Mouse (Mus musculus): ENCODE measurements around the gene Gsap. TPM values are rescaled to one million over a fixed set of nuclear protein-coding genes. Genes with fewer than 3 reads are reported as not detected.
"Not testable (repeated sequence)": the region's sequence is repeated elsewhere in the genome, so short reads cannot be mapped to it uniquely, and the experiment has no call there.

Gsap gene
- polyA plus RNA-seq, 1 experiment: 4.5 TPM

GRCm38 (mm10) chr5:21170898-21171297 lies 15.2 kb upstream of the Gsap start:
- H3K36me3 ChIP-seq (ENCODE audit: control insufficient read depth, insufficient read depth): no peaks in the 10 kb centered on the region
- no peak for TF ChIP-seq MAX (IDR thresholded peaks at IDR 0.05)
- no peak for TF ChIP-seq FOSL1 (IDR thresholded peaks at IDR 0.05; ENCODE audit: insufficient read depth, low read length, poor library complexity, severe bottlenecking)
- TF ChIP-seq MYOD1 (IDR thresholded peaks at IDR 0.05; ENCODE audit: control insufficient read depth, insufficient read length, low read depth): no peak
- TF ChIP-seq CEBPB (IDR thresholded peaks at IDR 0.05; ENCODE audit: low read depth): no peak
- no peak for TF ChIP-seq USF1 (IDR thresholded peaks at IDR 0.05; ENCODE audit: low read depth)
- TF ChIP-seq CTCF (IDR thresholded peaks at IDR 0.05; ENCODE audit: control insufficient read depth, insufficient read depth, insufficient read length): no peak
- TF ChIP-seq MYOG (IDR thresholded peaks at IDR 0.05; ENCODE audit: control insufficient read depth, extremely low read depth, insufficient read length): no peak
- no peak overlapping the region for H3ac ChIP-seq (ENCODE audit: control insufficient read depth, insufficient read length, low read depth)
- H3K4me3 ChIP-seq (ENCODE audit: insufficient read depth, poor library complexity, severe bottlenecking): no peak overlapping the region
- H3K79me3 ChIP-seq (ENCODE audit: low read depth): no peaks in the 10 kb centered on the region
- no peaks in the 10 kb centered on the region for H3K27me3 ChIP-seq (ENCODE audit: control insufficient read depth, insufficient read depth, insufficient read length)
- H3K79me2 ChIP-seq (ENCODE audit: control insufficient read depth, insufficient read depth): no peaks in the 10 kb centered on the region

DNA sequence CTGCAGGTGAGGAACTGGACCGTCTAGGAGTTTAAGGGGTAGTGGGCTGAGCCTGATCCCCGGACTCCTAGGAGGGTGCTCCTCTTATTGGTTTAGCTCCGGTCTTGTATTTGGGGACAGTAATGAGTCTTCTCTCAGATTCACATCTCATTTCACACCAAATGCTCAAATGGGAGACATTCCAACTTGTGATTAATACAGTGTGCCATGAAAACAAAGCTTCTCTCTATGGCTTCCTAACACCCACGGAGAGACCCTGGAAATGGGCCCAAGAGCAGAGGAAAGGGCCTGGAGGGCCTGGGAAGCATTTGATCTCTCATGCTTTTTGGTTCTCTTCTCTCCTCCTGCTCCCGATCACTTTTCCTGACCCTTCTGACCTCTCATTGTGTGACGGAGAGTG lies 14.7 kb upstream of the Gsap start:
- TF ChIP-seq MAX (IDR thresholded peaks at IDR 0.05) (no peak), FOSL1 (IDR thresholded peaks at IDR 0.05; ENCODE audit: insufficient read depth, low read length, poor library complexity, severe bottlenecking) (no peak), CEBPB (IDR thresholded peaks at IDR 0.05; ENCODE audit: low read depth) (no peak), CTCF (IDR thresholded peaks at IDR 0.05; ENCODE audit: control insufficient read depth, insufficient read depth, insufficient read length) (no peak), MYOD1 (IDR thresholded peaks at IDR 0.05; ENCODE audit: control insufficient read depth, insufficient read length, low read depth) (no peak), MYOG (IDR thresholded peaks at IDR 0.05; ENCODE audit: control insufficient read depth, extremely low read depth, insufficient read length) (no peak), USF1 (IDR thresholded peaks at IDR 0.05; ENCODE audit: low read depth) (no peak)

GRCm38 (mm10) chr5:21172316-21172715 lies 13.7 kb upstream of the Gsap start:
- no peaks in the 10 kb centered on the region for H3K36me3 ChIP-seq (ENCODE audit: control insufficient read depth, insufficient read depth)
- no peak overlapping the region for H3ac ChIP-seq (ENCODE audit: control insufficient read depth, insufficient read length, low read depth)
- H3K27me3 ChIP-seq (ENCODE audit: control insufficient read depth, insufficient read depth, insufficient read length): no peaks in the 10 kb centered on the region
- no peak for TF ChIP-seq FOSL1 (IDR thresholded peaks at IDR 0.05; ENCODE audit: insufficient read depth, low read length, poor library complexity, severe bottlenecking)
- TF ChIP-seq MYOG (IDR thresholded peaks at IDR 0.05; ENCODE audit: control insufficient read depth, extremely low read depth, insufficient read length): no peak
- TF ChIP-seq CTCF (IDR thresholded peaks at IDR 0.05; ENCODE audit: control insufficient read depth, insufficient read depth, insufficient read length): no peak
- no peak for TF ChIP-seq MAX (IDR thresholded peaks at IDR 0.05)
- TF ChIP-seq MYOD1 (IDR thresholded peaks at IDR 0.05; ENCODE audit: control insufficient read depth, insufficient read length, low read depth): no peak
- no peak for TF ChIP-seq CEBPB (IDR thresholded peaks at IDR 0.05; ENCODE audit: low read depth)
- TF ChIP-seq USF1 (IDR thresholded peaks at IDR 0.05; ENCODE audit: low read depth): no peak
- no peaks in the 10 kb centered on the region for H3K79me3 ChIP-seq (ENCODE audit: low read depth)
- H3K79me2 ChIP-seq (ENCODE audit: control insufficient read depth, insufficient read depth): no peaks in the 10 kb centered on the region
- no peak overlapping the region for H3K4me3 ChIP-seq (ENCODE audit: insufficient read depth, poor library complexity, severe bottlenecking)

More for the DNA sequence above, 14.7 kb upstream of the Gsap start:
- Histone ChIP-seq H3K79me2 (ENCODE audit: control insufficient read depth, insufficient read depth) (no peaks in the 10 kb centered on the region), H3K79me3 (ENCODE audit: low read depth) (no peaks in the 10 kb centered on the region), H3K4me3 (ENCODE audit: insufficient read depth, poor library complexity, severe bottlenecking) (no peak overlapping the region), H3K27me3 (ENCODE audit: control insufficient read depth, insufficient read depth, insufficient read length) (no peaks in the 10 kb centered on the region), H3K36me3 (ENCODE audit: control insufficient read depth, insufficient read depth) (no peaks in the 10 kb centered on the region), H3ac (ENCODE audit: control insufficient read depth, insufficient read length, low read depth) (no peak overlapping the region)

GRCm38 (mm10) chr5:21175132-21176112 lies 10.6 kb upstream of the Gsap start:
- Histone ChIP-seq H3K79me2 (ENCODE audit: control insufficient read depth, insufficient read depth) (no peaks in the 10 kb centered on the region), H3ac (ENCODE audit: control insufficient read depth, insufficient read length, low read depth) (peak overlapping the region; percentile 32), H3K79me3 (ENCODE audit: low read depth) (no peaks in the 10 kb centered on the region), H3K4me3 (ENCODE audit: insufficient read depth, poor library complexity, severe bottlenecking) (no peak overlapping the region), H3K27me3 (ENCODE audit: control insufficient read depth, insufficient read depth, insufficient read length) (no peaks in the 10 kb centered on the region), H3K36me3 (ENCODE audit: control insufficient read depth, insufficient read depth) (no peaks in the 10 kb centered on the region)
- TF ChIP-seq MYOG (IDR thresholded peaks at IDR 0.05; ENCODE audit: control insufficient read depth, extremely low read depth, insufficient read length) (no peak), USF1 (IDR thresholded peaks at IDR 0.05; ENCODE audit: low read depth) (no peak), FOSL1 (IDR thresholded peaks at IDR 0.05; ENCODE audit: insufficient read depth, low read length, poor library complexity, severe bottlenecking) (peak; percentile 89), CTCF (IDR thresholded peaks at IDR 0.05; ENCODE audit: control insufficient read depth, insufficient read depth, insufficient read length) (no peak), MAX (IDR thresholded peaks at IDR 0.05) (no peak), CEBPB (IDR thresholded peaks at IDR 0.05; ENCODE audit: low read depth) (peak; percentile 21), MYOD1 (IDR thresholded peaks at IDR 0.05; ENCODE audit: control insufficient read depth, insufficient read length, low read depth) (no peak)

GRCm38 (mm10) chr5:21179496-21179895 lies 6.6 kb upstream of the Gsap start:
- TF ChIP-seq MYOD1 (IDR thresholded peaks at IDR 0.05; ENCODE audit: control insufficient read depth, insufficient read length, low read depth) (no peak), CTCF (IDR thresholded peaks at IDR 0.05; ENCODE audit: control insufficient read depth, insufficient read depth, insufficient read length) (no peak), MYOG (IDR thresholded peaks at IDR 0.05; ENCODE audit: control insufficient read depth, extremely low read depth, insufficient read length) (no peak), MAX (IDR thresholded peaks at IDR 0.05) (no peak), FOSL1 (IDR thresholded peaks at IDR 0.05; ENCODE audit: insufficient read depth, low read length, poor library complexity, severe bottlenecking) (no peak), CEBPB (IDR thresholded peaks at IDR 0.05; ENCODE audit: low read depth) (no peak), USF1 (IDR thresholded peaks at IDR 0.05; ENCODE audit: low read depth) (no peak)
- Histone ChIP-seq H3K27me3 (ENCODE audit: control insufficient read depth, insufficient read depth, insufficient read length) (no peaks in the 10 kb centered on the region), H3ac (ENCODE audit: control insufficient read depth, insufficient read length, low read depth) (no peak overlapping the region), H3K79me3 (ENCODE audit: low read depth) (no peaks in the 10 kb centered on the region), H3K4me3 (ENCODE audit: insufficient read depth, poor library complexity, severe bottlenecking) (no peak overlapping the region), H3K36me3 (ENCODE audit: control insufficient read depth, insufficient read depth) (no peaks in the 10 kb centered on the region), H3K79me2 (ENCODE audit: control insufficient read depth, insufficient read depth) (no peaks in the 10 kb centered on the region)

DNA sequence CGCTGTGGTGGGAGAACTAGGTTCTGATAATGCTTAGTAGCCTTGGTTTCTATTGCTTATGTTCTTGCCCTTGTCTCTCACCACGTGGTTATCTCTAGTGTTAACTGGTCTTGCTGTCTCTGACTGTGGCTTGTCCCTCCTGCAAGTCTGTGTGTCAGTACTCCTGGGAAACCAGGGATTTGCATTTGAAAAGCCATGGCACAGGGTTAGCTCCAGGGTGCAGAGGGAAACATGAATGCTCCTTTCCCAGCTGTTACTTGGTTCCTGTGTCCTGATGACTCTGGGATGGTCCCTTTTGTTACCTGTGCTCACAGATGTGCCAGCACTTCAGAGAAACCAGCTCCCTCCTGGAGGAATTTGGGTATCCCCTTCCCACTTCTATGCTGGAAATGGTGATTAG lies 3.0 kb upstream of the Gsap start:
- not testable (repeated sequence) for H3K4me3 ChIP-seq (ENCODE audit: insufficient read depth, poor library complexity, severe bottlenecking); H3K36me3 ChIP-seq (ENCODE audit: control insufficient read depth, insufficient read depth); H3K27me3 ChIP-seq (ENCODE audit: control insufficient read depth, insufficient read depth, insufficient read length); H3ac ChIP-seq (ENCODE audit: control insufficient read depth, insufficient read length, low read depth); H3K79me3 ChIP-seq (ENCODE audit: low read depth)
- peaks cover 12% of the 10 kb centered on the region for H3K79me2 ChIP-seq (ENCODE audit: control insufficient read depth, insufficient read depth)

Measured in C2C12 (cell line).